Mouse (Mus musculus) G1E (cell line): ENCODE data around the gene Col25a1. TPM values are rescaled to one million over a fixed set of nuclear protein-coding genes. Genes with fewer than 3 reads are reported as not detected.

Experiments
- ATAC-seq: 2 replicates; pipeline ENCODE4 v1.8.0; 2016; ENCODE audit warnings: mild to moderate bottlenecking; ENCODE audit not compliant: insufficient number of reproducible peaks, poor library complexity, low FRiP score, severe bottlenecking; ENCODE audit errors: extremely low read depth
- DNase-seq: peaks from one replicate; pipeline ENCODE4 v3.0.0; 2012; ENCODE audit warnings: low spot score
- H3K27me3 ChIP-seq: 2 replicates; pipeline ENCODE4 v1.6.1; 2012; ENCODE audit warnings: mild to moderate bottlenecking, low read length, inconsistent platforms; ENCODE audit not compliant: insufficient read depth
- H3K36me3 ChIP-seq: replicated peaks from 2 replicates; pipeline ENCODE3; 2012; ENCODE audit warnings: mild to moderate bottlenecking, inconsistent platforms
- H3K4me1 ChIP-seq: 2 replicates; pipeline ENCODE4 v1.6.1; 2012; ENCODE audit warnings: low read depth, low read length, inconsistent platforms, mixed read lengths; ENCODE audit not compliant: insufficient read depth
- H3K4me3 ChIP-seq: 2 replicates; pipeline ENCODE4 v1.5.1; 2012; ENCODE audit warnings: low read depth, mild to moderate bottlenecking, inconsistent platforms, low read length, moderate library complexity, mixed read lengths
- H3K9me3 ChIP-seq: replicated peaks from 2 replicates; pipeline ENCODE4 v1.6.1; 2012; ENCODE audit warnings: inconsistent platforms
- CTCF ChIP-seq: IDR thresholded peaks from 2 replicates; pipeline ENCODE4 v1.5.1; 2012; ENCODE audit warnings: low read depth, low read length, inconsistent platforms, mixed read lengths
- GATA1 ChIP-seq: IDR thresholded peaks from 2 replicates; pipeline ENCODE4 v1.6.1; 2012; ENCODE audit warnings: borderline replicate concordance, low read length, inconsistent platforms, mixed read lengths
- GATA2 ChIP-seq: IDR thresholded peaks from 2 replicates; pipeline ENCODE4 v1.6.1; 2012; ENCODE audit warnings: low read depth, low read length, inconsistent platforms, borderline replicate concordance
- POLR2AphosphoS5 ChIP-seq: IDR thresholded peaks from 2 replicates; pipeline ENCODE4 v1.6.1; 2012; ENCODE audit warnings: low read depth, low read length, inconsistent platforms; ENCODE audit not compliant: insufficient replicate concordance
- TAL1 ChIP-seq: conservative IDR thresholded peaks from 2 replicates; pipeline ENCODE4 v1.6.1; 2012; ENCODE audit warnings: low read depth, low read length, inconsistent platforms, mixed read lengths
- polyA plus RNA-seq: library from polyadenylated mRNA; stranded (reverse); fragments of >175 nt; gene quantifications from 2 replicates; pipeline ENCODE4 v1.2.3, GENCODE M21; 2012
- total RNA-seq, 2 experiments: library from RNA; stranded (forward) in 1 of 2; stranded (reverse) in 1 of 2; fragments of 200-1000 nt in 1 of 2; fragments of >200 nt in 1 of 2; fragmentation: Nextera tagmentation in 1 of 2; gene quantifications; 2 replicates each; pipeline ENCODE4 v1.2.3; 2014 to 2017

Col25a1 gene
- total and polyA plus RNA-seq, 3 experiments: 0.22 TPM; not detected in 2

DNA sequence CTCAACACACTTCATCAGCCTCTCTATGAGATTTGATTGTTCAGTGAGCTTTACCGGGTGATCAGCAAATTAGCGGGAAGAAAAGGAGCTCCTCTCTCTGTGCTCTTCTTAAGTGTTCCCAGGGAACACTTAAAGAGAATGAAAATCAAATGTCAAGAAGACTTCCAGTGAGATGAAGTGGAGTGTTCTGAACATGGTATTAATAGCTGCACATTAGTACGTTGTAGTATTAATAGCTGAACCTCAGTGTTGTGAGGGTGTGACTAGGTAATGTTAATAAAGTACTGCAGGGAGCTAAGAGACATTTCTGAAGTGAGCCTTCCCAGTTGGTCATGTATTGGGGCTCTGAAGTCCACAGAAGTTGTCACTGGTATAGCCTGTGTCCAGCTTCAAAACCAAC, 139.2 kb downstream of the Col25a1 start:
- TF ChIP-seq GATA2 (no peak), GATA1 (no peak), POLR2AphosphoS5 (no peak), CTCF (no peak), TAL1 (no peak)
- Histone ChIP-seq H3K9me3 (peaks cover 41% of the 10 kb centered on the region), H3K4me3 (no peak overlapping the region), H3K4me1 (no peaks in the 10 kb centered on the region), H3K27me3 (no peaks in the 10 kb centered on the region), H3K36me3 (no peaks in the 10 kb centered on the region)
- no peak for DNase-seq
- ATAC-seq: no peak

DNA sequence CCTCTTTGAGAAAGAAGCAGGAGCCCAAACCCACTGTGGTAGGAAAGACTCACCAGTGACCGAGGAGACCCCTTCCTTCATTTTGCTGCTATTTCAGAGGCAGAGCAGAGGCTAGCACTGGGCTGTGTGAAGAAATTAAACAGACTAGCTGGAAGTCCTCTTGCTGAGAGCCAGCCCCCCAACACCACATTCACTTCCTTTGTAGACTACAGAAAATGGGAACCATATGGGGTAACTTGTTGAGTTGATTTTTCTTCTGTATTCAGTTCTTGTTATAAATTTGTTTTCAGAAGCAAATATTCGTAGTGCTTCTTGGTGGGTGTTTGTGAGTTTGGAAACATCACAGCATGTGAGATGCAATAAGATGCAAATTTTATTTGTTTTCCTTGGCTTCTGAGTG, 142.6 kb downstream of the Col25a1 start:
- Histone ChIP-seq H3K36me3 (no peaks in the 10 kb centered on the region), H3K4me3 (no peak overlapping the region), H3K9me3 (peaks cover 44% of the 10 kb centered on the region), H3K27me3 (no peaks in the 10 kb centered on the region), H3K4me1 (no peaks in the 10 kb centered on the region)
- no peak for DNase-seq
- ATAC-seq: no peak
- TF ChIP-seq TAL1 (no peak), GATA1 (no peak), POLR2AphosphoS5 (no peak), CTCF (no peak), GATA2 (no peak)

DNA sequence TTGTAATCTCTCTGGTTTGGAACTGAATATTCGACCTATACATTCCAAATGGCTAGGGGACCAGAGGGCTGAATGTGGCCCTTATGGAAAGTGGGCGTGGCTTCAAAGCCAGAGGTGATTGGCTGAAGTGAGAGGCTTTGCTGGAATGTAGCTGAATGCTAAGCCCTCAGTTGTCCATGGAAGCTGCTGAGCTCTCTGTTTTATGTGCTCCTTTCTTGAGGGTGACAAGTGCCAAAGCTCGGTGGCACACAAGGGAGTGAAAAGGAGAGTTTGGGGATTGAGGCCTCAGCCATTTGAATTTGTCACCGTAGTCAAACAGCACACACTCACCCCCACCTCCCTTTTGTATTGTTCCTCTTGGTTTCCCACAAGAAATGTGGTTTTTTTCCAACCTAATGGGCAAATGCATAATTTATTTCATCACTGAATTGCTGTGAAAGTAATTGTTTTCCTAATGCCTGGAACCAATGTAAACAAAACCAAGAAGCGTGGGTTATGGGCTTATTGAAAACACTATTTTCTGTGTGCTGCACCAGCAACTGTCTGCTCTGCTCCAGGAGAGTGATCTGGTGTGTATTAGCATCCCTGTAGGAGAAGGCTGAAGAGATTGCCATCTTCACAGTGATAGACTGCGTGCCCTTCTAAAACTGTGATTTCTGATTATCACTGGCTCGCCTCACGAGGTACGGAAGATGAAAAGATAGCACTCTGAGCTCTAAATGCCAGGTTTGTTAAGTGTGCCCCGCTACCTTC, 147.2 kb downstream of the Col25a1 start:
- Histone ChIP-seq H3K27me3 (no peaks in the 10 kb centered on the region), H3K4me1 (no peaks in the 10 kb centered on the region), H3K9me3 (peaks cover 34% of the 10 kb centered on the region), H3K36me3 (no peaks in the 10 kb centered on the region), H3K4me3 (no peak overlapping the region)
- DNase-seq (no peak), ATAC-seq (no peak)
- TF ChIP-seq GATA1 (no peak), CTCF (no peak), POLR2AphosphoS5 (no peak), GATA2 (no peak), TAL1 (no peak)

DNA sequence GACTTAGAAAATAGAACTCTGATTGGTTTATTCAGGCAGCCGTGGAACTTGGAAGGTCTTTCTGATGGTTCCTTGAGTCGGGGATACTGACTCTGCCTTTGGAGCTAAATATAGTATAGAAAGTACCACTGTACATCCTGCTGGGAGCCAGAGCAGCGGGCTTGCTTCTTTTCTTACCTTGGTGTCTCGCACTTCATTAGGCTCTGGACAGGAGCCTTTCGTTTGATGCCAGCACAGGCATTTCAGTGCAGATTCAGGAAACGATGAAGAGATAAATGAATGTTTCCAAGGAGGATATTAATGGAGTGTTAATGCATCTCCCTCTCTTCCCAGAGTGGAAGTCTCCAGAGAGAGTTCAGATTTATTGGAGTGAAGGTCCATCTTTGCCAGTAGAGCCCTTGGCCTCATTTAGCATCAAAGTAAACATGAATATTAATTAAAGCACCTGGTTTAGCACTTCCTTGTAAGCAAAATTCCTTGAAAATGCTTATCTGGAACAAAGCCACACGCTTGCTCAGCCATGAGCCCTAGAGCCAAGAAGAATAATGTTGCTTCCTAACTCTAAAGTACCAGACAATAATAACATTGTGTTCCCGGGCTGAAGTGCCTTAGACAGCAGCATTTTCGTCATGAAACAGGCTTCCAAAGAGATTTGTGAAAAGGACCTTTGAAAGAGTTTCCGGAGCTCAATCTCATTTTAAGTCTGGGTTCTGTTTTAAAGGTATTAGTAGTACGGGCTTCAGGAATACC, 151.9 kb downstream of the Col25a1 start:
- Histone ChIP-seq H3K9me3 (peaks cover 36% of the 10 kb centered on the region), H3K4me1 (no peaks in the 10 kb centered on the region), H3K36me3 (no peaks in the 10 kb centered on the region), H3K4me3 (no peak overlapping the region), H3K27me3 (no peaks in the 10 kb centered on the region)
- TF ChIP-seq POLR2AphosphoS5 (no peak), TAL1 (no peak), GATA2 (no peak), GATA1 (no peak), CTCF (no peak)
- no peak for ATAC-seq
- DNase-seq: no peak

DNA sequence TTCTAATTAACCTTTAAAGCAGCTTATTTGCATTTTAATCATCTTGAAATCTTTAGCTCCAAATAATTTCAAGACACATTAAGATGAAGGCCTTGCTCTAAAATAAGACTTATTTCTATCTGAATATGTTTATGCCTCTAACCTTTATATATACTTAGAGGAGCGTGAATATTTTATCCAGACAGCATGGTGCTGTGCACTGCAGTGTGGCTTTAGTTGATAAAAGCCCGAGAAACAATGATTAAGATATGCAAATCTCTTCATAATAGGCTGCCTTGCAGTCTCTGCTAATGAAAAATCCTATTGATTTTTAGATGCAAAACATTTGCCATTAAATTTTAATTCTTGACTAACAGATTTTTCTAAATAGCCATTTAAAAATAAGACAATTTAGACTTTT, 156.8 kb downstream of the Col25a1 start:
- H3K27me3 ChIP-seq: no peaks in the 10 kb centered on the region
- no peak overlapping the region for H3K4me3 ChIP-seq
- no peak for DNase-seq
- ATAC-seq: no peak
- TF ChIP-seq TAL1 (no peak), CTCF (no peak)
- H3K4me1 ChIP-seq: no peaks in the 10 kb centered on the region
- H3K36me3 ChIP-seq: no peaks in the 10 kb centered on the region
- peaks cover 35% of the 10 kb centered on the region for H3K9me3 ChIP-seq

DNA sequence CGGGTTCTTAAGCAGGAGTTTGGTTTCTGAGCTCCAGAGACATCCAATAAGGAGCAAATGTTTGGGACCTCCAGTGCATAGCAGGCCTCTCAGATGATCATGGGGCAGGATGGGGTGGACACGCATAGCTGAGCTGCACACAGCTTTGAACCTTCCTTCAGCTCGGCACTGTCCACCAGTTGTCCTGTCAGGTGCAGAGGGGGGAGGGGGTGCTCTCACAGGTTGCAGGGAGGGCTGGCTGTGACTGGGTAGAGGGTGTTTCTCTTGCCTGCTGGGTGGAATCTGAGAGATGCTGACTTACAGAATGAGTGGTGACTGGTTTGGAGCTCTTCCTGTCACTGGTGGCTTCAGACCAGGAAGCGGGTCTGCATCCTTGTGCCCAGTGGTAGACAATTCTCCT, 157.5 kb downstream of the Col25a1 start:
- TF ChIP-seq GATA2: no peak
- Histone ChIP-seq H3K4me3 (no peak overlapping the region), H3K36me3 (no peaks in the 10 kb centered on the region), H3K9me3 (peaks cover 40% of the 10 kb centered on the region), H3K4me1 (no peaks in the 10 kb centered on the region), H3K27me3 (no peaks in the 10 kb centered on the region)
- DNase-seq: no peak
- ATAC-seq: no peak
